Mouse (Mus musculus) CD8-positive naive resting alpha-beta T cell, adult 57 days (primary cell): ENCODE data around the gene Pxn. TPM values are rescaled to one million over a fixed set of nuclear protein-coding genes. Genes with fewer than 3 reads are reported as not detected.

Experiments
- total RNA-seq: library from RNA; stranded (reverse); gene quantifications from one replicate; pipeline ENCODE4 v1.2.4, GENCODE M21; 2023

Gene Pxn
- 56.7 TPM for total RNA-seq

DNA sequence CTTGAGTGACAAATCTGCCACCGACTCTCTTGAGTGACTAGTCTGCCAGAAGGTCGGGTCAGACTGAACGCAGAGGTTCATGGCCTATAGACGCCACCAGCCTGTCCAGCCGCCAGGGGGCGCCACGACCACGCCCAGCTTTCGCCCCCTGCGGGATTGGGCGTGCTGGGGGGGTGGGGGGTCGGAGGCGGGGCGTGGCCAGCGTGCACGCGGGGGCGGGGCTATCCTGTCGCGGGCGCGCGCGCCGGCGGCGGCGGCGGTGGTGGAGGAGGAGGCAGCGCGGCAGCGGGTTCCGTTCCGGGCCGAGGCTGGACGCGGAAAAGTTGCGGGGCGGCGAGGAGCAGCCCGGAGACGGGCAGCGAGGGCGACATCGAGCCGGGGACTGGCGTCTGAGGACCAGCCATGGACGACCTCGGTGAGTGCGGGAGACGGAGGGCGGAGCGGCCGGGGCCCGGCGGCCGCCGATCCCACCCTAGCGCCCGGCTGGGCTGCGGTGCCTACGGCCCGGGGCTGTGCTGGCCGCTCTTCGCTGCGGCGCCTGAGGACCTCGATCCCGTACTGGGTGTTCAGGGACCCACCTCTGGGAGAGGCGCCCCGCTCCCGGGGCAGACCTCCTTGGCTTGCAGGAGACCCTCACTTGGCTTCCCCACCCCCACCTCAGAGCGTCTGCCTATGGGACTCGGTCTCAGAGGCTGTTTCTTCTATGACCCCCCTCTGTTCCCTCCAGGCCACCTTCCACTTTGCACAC lies at the start of gene Pxn:
TSS of gene Pxn (plus strand) at position 223 of the 748 bp plus-strand sequence.

DNA sequence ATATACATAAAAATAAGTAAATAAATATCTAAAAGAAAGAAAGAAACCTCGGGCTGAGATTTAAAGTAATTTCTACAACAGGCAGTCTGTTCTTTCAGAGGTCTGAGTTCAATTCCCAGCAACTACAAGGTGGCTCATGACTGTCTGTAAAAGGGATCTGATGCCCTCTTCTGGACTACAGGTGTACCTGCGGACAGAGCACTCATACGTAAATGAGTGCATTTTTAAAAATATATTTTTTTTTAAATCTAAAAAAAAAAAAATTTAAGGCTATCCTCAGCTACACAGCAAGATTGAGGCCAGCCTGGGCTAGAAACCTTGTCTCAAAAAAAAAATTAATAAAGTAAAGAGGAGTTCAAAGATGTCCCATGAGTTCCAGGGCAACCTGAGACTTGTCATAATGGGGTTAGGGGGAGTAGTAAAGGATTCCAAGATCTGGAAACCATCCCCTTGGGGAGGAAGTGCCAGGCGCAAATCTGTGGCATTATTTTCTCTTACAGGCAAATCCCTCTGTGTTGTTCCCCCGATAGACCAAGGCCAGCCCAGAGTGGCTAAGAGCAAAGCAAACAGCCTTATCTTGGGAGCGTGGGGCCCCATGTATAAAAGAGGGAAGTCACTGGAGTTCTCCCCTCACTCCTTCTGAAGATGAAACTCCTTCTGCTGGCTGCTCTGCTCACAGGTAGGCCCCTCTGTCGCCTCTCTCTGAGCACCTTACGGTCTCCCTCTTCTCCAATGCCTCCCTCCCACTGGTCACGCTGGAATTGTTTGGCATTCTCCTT lies 40.6 kb upstream of the Pxn start, which contains the start of gene Pla2g1b:
TSS of gene Pla2g1b (plus strand) at position 621 of the 779 bp plus-strand sequence.

DNA sequence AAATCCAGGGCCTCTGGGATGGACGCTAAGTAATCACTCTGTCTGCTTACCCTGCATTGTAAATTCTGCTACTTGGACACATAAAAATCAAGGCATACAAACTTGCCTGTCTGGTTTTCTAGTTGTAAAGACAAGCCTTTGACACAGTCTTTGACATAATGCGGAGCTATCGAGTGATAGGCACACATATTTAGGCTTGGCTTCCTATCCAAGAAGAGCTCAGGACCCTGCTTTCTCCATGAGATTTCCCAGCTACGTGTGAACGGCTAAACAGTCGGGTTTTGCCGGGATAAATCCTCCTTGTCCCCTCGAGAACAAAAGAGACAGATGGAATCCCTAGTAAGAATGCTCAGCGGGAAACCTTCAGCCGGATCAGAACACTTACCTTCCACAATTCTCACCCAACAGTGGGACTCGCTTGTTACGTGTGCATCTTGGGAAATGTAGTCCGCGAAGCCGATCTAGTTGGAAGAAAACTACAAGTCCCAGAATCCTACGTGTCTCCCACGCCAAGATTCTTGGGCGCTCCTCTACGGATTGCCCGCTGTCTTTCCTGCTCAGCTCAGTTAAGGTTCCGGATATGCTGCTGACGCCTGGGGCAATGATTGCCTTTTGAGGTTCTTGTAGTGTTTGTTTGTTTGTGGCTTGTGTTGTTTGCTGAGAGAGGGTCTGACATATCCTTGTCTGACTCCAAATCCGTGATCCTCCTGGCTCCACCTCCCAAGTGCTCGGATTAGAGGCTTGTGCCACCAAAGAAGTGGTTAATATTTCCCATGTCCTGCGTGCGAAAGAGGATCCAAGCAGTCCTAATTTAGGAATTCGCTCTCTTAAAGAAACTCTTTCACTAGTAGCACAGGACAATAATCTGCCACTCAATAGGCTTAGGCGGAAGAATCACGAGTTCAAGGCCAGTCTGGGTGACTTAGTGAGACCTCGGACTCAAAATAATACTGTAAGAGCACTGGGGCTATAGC lies 22.2 kb upstream of the Pxn start, which contains the start of gene Sirt4:
TSS of gene Sirt4 (minus strand) at position 779 of the 974 bp plus-strand sequence.

DNA sequence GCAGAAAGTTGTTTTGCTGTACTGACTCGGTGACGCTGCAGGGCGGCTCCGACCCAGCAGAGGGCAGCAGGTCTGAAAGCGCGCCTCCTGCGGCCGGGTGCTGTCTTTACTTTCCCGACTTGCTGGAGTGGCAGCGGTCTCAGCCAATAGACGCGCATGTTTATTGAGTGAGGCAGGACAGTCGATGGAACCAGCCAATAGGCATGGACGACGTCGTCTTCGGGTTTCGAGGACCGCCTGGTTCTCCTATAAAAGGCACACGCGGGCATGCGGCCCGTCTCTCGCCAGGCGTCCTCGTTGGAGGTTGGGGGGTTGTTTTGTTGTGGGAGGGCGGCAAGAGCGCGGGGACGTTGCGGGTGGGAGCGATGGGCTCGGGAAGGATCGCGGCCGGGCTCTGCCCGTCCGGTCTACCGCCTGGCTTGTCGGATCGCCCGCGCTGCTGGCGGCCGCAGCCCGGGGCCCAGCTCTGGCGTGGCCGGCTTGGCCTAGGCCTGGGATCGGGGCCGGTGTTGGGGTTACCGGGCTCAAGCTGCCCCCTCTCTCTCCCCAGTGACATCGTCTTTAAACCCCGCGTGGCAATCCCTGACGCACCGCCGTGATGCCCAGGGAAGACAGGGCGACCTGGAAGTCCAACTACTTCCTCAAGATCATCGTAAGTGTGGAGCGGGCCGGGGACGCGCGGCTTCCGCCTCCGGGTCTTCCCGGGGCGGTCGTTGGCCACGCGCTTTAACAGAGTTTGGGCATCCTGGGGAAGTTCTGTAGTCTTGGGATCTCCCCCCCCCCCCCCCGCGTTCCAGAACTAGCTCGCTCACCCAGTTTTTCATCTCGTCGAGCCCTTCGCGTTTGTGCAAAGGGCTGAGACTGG lies 53.0 kb downstream of the Pxn start, which contains the start of gene Rplp0:
TSS of gene Rplp0 (plus strand) at position 231 of the 865 bp plus-strand sequence.

DNA sequence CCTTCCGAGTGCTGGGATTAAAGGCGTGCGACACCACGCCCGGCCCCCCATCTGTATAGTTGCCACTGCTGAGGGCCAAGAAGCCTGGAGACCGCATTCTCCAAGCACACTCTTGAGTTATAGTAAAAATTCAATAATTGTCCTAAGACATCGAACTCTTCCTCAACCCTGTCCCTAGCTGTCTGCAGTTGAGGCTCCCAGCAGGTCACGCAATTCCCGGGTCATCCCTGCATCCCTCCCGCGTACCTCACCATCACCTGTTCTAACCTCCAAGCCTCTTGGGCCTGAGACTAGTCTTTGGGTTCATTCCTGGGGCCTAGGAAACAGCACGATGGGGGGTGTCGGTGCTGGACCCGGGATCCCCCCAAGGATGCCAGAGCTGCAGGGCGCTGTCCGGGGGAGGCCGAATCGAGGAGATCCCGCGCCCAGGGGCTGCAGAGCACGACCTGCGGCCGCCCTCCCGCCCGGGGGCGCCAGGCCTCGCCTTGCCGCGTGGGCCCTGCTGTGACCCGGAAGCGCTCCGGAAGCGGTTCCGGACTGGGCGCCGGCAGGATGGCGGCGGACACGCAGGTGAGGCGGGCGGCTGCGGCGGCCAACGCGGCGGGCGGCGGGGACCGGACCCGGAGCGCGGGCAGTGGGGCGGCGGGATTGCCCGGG lies 58.4 kb downstream of the Pxn start, which contains the start of gene Gcn1l1:
TSS of gene Gcn1l1 (plus strand) at position 518 of the 657 bp plus-strand sequence.

Other genes starting within 250 kb of the Pxn start
- gene Rnf10, start 233.8 kb upstream of the Pxn start, total RNA-seq = 172 TPM
- gene Coq5, start 227.0 kb upstream of the Pxn start, total RNA-seq = 22.0 TPM
- 224 TPM for gene Dynll1, start 205.7 kb upstream of the Pxn start, total RNA-seq
- gene Srsf9, start 179.5 kb upstream of the Pxn start, total RNA-seq = 35.6 TPM
- gene Gatc, start 165.5 kb upstream of the Pxn start, total RNA-seq = 3.8 TPM
- gene Triap1, start 165.5 kb upstream of the Pxn start, total RNA-seq = 14.6 TPM
- gene Cox6a1, start 157.7 kb upstream of the Pxn start, total RNA-seq = 203 TPM
- gene Msi1, start 77.1 kb upstream of the Pxn start, total RNA-seq = not detected
- not detected for gene Pla2g1b, start 40.4 kb upstream of the Pxn start, total RNA-seq
- 12.0 TPM for gene Sirt4, start 22.0 kb upstream of the Pxn start, total RNA-seq
- 2,874 TPM for gene Rplp0, start 52.8 kb downstream of the Pxn start, total RNA-seq
- 114 TPM for gene Gcn1l1, start 58.6 kb downstream of the Pxn start, total RNA-seq
- gene Rab35, start 125.2 kb downstream of the Pxn start, total RNA-seq = 65.6 TPM
- gene Bicdl1, start 224.9 kb downstream of the Pxn start, total RNA-seq = 101 TPM